Mouse (Mus musculus): ENCODE results near the gene Ly6f.

Gene Ly6f

GRCm38 (mm10) chr15:75318584-75318983, 50.4 kb downstream of the Ly6f start:
- DNase-seq (ENCODE audit: low spot score), result no peak

- DNase-seq (ENCODE audit: low spot score), result no peak
These were observed 51.9 kb downstream of the Ly6f start for GRCm38 (mm10) chr15:75320104-75320503.

All from embryo, embryonic 10 days (tissue).